Mouse (Mus musculus): ENCODE results near the gene 4930572O03Rik. TPM values are rescaled to one million over a fixed set of nuclear protein-coding genes. Genes with fewer than 3 reads are reported as not detected.
"Not testable (repeated sequence)": the region's sequence is repeated elsewhere in the genome, so short reads cannot be mapped to it uniquely, and the experiment has no call there.

The 4930572O03Rik gene
- polyA plus RNA-seq, 1 experiment from 2014 or later: not detected

DNA sequence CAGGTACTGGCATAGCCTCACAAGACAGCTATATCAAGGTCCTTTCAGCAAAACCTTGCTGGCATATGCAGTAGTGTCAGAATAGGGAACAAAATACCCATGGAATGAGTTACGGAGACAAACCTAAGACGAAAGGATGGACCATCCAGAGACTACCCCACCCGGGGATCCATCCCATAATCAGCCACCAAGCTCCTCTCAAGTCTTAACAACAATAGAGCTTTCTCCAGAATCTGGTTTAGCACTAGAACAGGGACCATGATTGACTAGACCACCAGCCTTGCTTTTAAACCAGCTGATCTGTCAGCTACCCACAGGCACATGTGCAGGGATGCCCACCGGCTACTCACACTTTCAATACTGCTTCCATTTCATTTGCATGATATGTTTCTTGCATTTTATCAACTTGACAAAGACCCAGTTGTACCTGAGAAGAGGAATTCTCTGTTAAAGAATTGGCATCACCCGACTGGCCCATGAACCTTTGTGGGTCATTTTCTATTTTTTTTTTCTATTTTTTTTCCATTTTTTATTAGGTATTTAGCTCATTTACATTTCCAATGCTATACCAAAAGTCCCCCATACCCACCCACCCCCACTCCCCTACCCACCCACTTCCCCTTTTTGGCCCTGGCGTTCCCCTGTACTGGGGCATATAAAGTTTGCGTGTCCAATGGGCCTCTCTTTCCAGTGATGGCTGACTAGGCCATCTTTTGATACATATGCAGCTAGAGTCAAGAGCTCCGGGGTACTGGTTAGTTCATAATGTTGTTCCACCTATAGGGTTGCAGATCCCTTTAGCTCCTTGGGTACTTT is 17.8 kb upstream of the 4930572O03Rik start:
- H3K27ac ChIP-seq (replicated peaks); H3K27me3 ChIP-seq; H3K4me1 ChIP-seq; H3K4me2 ChIP-seq (replicated peaks); H3K36me3 ChIP-seq; H3K9ac ChIP-seq (replicated peaks); H3K4me3 ChIP-seq: not testable (repeated sequence)
- 94% methylated on average over 5 of the region's 8 CpGs for WGBS
- peak; percentile 64 for ATAC-seq (replicated peaks)
- peaks cover 15% of the 10 kb centered on the region; the same call in 1 of the 2 replicates for H3K9me3 ChIP-seq

DNA sequence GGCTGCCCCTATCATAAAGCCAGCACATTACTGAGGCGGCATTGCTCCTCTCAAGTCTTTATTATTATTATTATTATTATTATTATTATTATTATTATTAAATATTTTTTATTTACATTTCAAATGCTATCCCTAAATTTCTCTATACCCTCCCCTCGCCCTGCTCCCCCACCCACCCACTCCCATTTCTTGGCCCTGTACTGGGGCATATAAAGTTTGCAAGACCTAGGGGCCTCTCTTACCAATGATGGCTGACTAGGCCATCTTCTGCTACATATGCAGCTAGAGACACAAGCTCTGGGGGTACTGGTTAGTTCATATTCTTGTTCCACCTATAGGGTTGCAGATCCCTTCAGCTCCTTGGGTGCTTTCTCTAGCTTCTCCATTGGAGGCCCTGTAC is 17.1 kb upstream of the 4930572O03Rik start:
- H3K4me2 ChIP-seq (replicated peaks); H3K27ac ChIP-seq (replicated peaks); H3K4me1 ChIP-seq; H3K4me3 ChIP-seq; H3K9ac ChIP-seq (replicated peaks); H3K27me3 ChIP-seq; ATAC-seq (replicated peaks); H3K36me3 ChIP-seq: not testable (repeated sequence)
- peaks cover 11% of the 10 kb centered on the region; the same call in 1 of the 2 replicates for H3K9me3 ChIP-seq
- 79% methylated on average over 2 of the region's 2 CpGs for WGBS

DNA sequence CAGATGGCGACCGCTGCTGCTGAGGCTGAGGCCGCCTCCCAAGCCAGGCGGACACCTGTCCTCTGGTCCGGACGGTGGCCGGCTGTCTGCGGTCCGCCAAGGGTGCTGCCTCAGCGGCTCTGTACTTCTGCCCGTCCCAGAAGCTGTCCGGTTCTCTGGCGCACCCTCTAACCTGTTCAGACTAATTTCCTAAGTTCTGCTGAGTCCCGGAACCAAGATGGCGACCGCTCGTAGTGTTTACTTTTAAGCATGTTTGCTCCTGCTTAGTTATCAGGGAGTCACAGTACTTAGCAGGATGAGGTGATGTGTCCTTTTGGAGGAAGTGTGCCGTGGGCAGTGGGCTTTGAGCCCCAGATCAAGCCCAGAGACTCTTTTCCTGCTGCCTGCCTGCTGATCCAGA is 13.9 kb upstream of the 4930572O03Rik start:
- H3K4me3 ChIP-seq; H3K4me1 ChIP-seq; H3K27me3 ChIP-seq; ATAC-seq (replicated peaks); H3K27ac ChIP-seq (replicated peaks); H3K9me3 ChIP-seq; H3K36me3 ChIP-seq; H3K9ac ChIP-seq (replicated peaks); H3K4me2 ChIP-seq (replicated peaks): not testable (repeated sequence)
- 87% methylated on average over 10 of the region's 18 CpGs for WGBS

DNA sequence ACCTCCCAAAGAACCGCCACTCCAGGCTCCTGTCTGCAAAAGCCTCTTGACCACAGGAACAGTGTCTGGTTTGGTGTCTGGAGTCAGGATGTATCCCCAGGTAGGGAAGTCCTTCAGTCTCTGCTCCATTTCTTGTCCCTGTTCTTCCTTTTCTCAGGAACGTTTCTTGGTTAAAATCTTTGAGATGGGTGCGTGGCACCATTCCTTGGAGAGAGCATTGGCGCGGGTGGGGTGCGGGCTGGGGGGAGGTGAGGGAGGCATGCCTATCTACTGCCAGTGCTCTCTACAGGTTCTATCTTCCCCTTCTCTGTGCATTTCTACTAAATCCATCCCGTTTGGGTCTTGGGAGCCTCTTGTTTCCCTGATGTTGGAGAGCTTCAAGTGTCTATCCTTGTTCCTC is 7.0 kb upstream of the 4930572O03Rik start:
- H3K4me2 ChIP-seq (replicated peaks); H3K27ac ChIP-seq (replicated peaks); H3K27me3 ChIP-seq; H3K4me1 ChIP-seq; H3K4me3 ChIP-seq; ATAC-seq (replicated peaks); H3K9me3 ChIP-seq; H3K36me3 ChIP-seq; H3K9ac ChIP-seq (replicated peaks): not testable (repeated sequence)
- 76% methylated on average over 7 of the region's 7 CpGs for WGBS

DNA sequence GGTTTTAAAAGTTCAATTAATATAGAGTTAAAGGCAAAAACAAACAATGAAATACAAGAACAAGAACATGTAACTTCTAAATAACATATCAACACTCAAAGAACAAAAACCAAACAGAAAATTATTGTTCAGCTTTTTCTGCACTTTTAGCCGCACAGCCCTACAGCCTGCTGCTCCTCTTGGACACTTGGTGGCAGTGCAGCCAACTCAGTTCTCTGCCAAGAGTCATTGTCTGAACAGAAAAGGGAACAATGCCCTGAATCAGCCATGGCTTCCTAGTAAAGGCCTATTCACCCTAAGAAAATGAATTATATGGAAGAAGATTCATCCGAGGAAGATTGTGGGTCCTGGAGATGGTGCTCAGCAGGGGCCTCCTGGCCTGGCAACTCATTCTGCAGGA is 4.5 kb downstream of the 4930572O03Rik start:
- not testable (repeated sequence) for H3K4me1 ChIP-seq; H3K27me3 ChIP-seq; H3K4me2 ChIP-seq (replicated peaks); H3K36me3 ChIP-seq; ATAC-seq (replicated peaks); H3K9ac ChIP-seq (replicated peaks); H3K27ac ChIP-seq (replicated peaks); H3K9me3 ChIP-seq; H3K4me3 ChIP-seq
- WGBS: 69% methylated on average over 2 of the region's 2 CpGs

DNA sequence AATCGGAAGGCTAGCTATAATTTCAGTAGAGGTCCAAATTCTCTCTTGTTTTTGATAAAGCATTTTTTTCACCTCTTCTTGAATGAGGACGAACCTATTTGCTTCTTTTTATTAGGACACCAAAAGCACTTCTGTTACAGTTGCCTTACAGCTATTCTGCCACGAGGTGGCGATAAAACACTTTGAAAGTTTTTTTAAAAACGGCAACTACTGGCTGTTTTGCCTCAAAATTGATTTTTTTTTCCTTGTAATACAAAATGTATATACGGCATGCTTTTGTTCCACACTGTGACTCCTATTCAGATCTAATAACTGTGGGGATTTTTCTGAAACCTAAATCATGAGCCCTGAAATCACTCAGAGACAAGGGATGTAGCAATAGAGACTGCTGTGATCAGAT is 11.2 kb downstream of the 4930572O03Rik start:
- not testable (repeated sequence) for H3K4me1 ChIP-seq; H3K36me3 ChIP-seq; H3K9ac ChIP-seq (replicated peaks); H3K9me3 ChIP-seq; H3K4me2 ChIP-seq (replicated peaks); ATAC-seq (replicated peaks); H3K27ac ChIP-seq (replicated peaks); H3K27me3 ChIP-seq; H3K4me3 ChIP-seq
- 32% methylated on average over 6 of the region's 6 CpGs for WGBS

GRCm38 (mm10) chr5:15637637-15638036 is 19.2 kb downstream of the 4930572O03Rik start:
- H3K4me1 ChIP-seq; H3K4me2 ChIP-seq (replicated peaks); H3K4me3 ChIP-seq; H3K36me3 ChIP-seq; ATAC-seq (replicated peaks); H3K27me3 ChIP-seq; H3K27ac ChIP-seq (replicated peaks); H3K9ac ChIP-seq (replicated peaks): not testable (repeated sequence)
- H3K9me3 ChIP-seq: peaks cover 15% of the 10 kb centered on the region
- 69% methylated on average over 2 of the region's 2 CpGs for WGBS

DNA sequence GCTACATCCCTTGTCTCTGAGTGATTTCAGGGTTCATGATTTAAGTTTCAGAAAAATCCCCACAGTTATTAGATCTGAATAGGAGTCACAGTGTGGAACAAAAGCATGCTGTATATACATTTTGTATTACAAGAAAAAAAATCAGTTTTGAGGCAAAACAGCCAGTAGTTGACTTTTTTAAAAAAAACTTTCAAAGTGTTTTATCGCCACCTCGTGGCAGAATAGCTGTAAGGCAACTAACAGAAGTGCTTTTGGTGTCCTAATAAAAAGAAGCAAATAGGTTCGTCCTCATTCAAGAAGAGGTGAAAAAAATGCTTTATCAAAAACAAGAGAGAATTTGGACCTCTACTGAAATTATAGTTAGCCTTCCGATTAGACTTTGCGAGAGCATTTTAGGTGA is 26.8 kb downstream of the 4930572O03Rik start:
- H3K4me1 ChIP-seq; H3K4me3 ChIP-seq; H3K9ac ChIP-seq (replicated peaks); H3K4me2 ChIP-seq (replicated peaks); H3K27me3 ChIP-seq; ATAC-seq (replicated peaks); H3K9me3 ChIP-seq; H3K27ac ChIP-seq (replicated peaks); H3K36me3 ChIP-seq: not testable (repeated sequence)
- 34% methylated on average over 5 of the region's 5 CpGs for WGBS

DNA sequence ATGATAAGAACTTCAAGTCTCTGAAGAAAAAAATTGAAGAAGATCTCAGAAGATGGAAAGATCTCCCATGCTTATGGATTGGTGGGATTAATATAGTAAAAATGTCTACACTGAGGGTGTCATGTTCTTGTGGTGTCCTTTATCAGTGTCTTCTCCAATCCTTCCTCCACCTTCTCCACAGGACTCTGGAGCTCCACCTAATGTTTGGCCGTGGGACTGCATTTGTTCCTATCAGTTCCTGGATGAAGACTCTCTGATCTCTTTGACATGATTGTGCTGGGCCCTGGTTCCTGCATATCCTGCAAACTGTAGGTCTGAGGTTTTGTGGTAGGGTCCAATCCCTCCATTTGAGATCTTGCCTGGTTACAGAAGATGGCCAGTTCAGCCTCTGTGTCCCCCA is 28.7 kb downstream of the 4930572O03Rik start:
- H3K9me3 ChIP-seq; ATAC-seq (replicated peaks): not testable (repeated sequence)
- WGBS: 34% methylated on average over 1 of the region's 1 CpGs

GRCm38 (mm10) chr5:15618764-15619163 is 38.1 kb downstream of the 4930572O03Rik start, which contains the start of gene Speer4d:
Gene Speer4d, plus strand, starts transcription at chr5:15619064.
- H3K36me3 ChIP-seq; H3K4me1 ChIP-seq; ATAC-seq (replicated peaks); H3K4me3 ChIP-seq; H3K27ac ChIP-seq (replicated peaks); H3K27me3 ChIP-seq; H3K9me3 ChIP-seq; H3K4me2 ChIP-seq (replicated peaks); H3K9ac ChIP-seq (replicated peaks): not testable (repeated sequence)
- 66% methylated on average over 1 of the region's 1 CpGs for WGBS

More for the DNA sequence above, 28.7 kb downstream of the 4930572O03Rik start:
- not testable (repeated sequence) for H3K4me2 ChIP-seq (replicated peaks); H3K36me3 ChIP-seq; H3K4me3 ChIP-seq; H3K27me3 ChIP-seq; H3K4me1 ChIP-seq; H3K9ac ChIP-seq (replicated peaks); H3K27ac ChIP-seq (replicated peaks)

- WGBS: 81% methylated on average over 3 of the region's 3 CpGs
- not testable (repeated sequence) for H3K27me3 ChIP-seq; ATAC-seq (replicated peaks); H3K9me3 ChIP-seq; H3K27ac ChIP-seq (replicated peaks); H3K4me2 ChIP-seq (replicated peaks); H3K4me3 ChIP-seq; H3K9ac ChIP-seq (replicated peaks); H3K36me3 ChIP-seq; H3K4me1 ChIP-seq
These were observed 40.7 kb downstream of the 4930572O03Rik start for GRCm38 (mm10) chr5:15616195-15616594.

DNA sequence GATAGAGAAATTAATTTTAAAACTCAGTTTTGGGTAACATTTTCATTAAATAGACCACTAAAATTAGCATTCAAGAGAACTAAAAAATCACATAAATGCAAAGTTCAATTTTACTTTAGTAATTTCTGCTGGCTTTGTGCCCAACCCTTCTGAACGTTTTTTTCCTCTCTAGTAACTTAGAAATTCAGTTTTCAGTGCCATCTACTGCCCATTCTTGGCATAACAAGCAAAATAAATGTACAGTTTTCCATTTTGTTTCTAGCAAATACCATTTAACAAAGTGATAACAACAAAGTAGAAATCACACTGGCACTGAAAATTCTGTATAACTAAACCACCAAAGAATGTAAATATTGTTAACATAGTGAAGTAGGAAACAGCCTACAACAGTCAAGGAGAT is 46.2 kb downstream of the 4930572O03Rik start:
- H3K4me1 ChIP-seq; H3K4me3 ChIP-seq; H3K27ac ChIP-seq (replicated peaks); H3K4me2 ChIP-seq (replicated peaks); H3K9me3 ChIP-seq; ATAC-seq (replicated peaks); H3K27me3 ChIP-seq; H3K9ac ChIP-seq (replicated peaks); H3K36me3 ChIP-seq: not testable (repeated sequence)
- 4% methylated on average over 1 of the region's 1 CpGs for WGBS

DNA sequence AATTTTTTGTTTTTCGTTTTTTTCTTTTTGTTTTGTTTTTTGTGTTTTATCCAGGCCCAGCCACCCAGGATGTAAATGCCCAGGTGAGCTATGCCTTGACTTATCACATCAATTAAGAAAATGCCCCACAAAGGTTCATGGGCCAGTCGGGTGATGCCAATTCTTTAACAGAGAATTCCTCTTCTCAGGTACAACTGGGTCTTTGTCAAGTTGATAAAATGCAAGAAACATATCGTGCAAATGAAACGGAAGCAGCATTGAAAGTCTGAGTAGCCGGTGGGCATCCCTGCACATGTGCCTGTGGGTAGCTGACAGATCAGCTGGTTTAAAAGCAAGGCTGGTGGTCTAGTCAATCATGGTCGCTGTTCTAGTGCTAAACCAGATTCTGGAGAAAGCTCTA is 50.2 kb downstream of the 4930572O03Rik start:
- ATAC-seq (replicated peaks): peak; percentile 60
- not testable (repeated sequence) for H3K4me1 ChIP-seq; H3K4me3 ChIP-seq; H3K4me2 ChIP-seq (replicated peaks); H3K36me3 ChIP-seq; H3K27me3 ChIP-seq; H3K27ac ChIP-seq (replicated peaks); H3K9ac ChIP-seq (replicated peaks)
- peaks cover 17% of the 10 kb centered on the region for H3K9me3 ChIP-seq
- WGBS: 65% methylated on average over 6 of the region's 6 CpGs
